Mouse (Mus musculus) neural tube, embryonic 12.5 days (tissue): ENCODE data around the gene Nfkbil1. TPM values are rescaled to one million over a fixed set of nuclear protein-coding genes. Genes with fewer than 3 reads are reported as not detected.
"Not testable (repeated sequence)": the region's sequence is repeated elsewhere in the genome, so short reads cannot be mapped to it uniquely, and the experiment has no call there.

ENCODE experiments used
- ATAC-seq: fragments of 200-750 bp; cut with Nextera tagmentation; 2 replicates; pipeline ENCODE4 v1.8.0; 2017; ENCODE audit warnings: low read depth, mild to moderate bottlenecking, moderate TSS enrichment, moderate library complexity; ENCODE audit not compliant: low FRiP score
- H3K27ac ChIP-seq: fragments of 300-500 bp; sonication (generic); 2 replicates; pipeline ENCODE4 v1.5.1; 2016
- H3K27me3 ChIP-seq: fragments of 300-500 bp; sonication (generic); replicated peaks from 2 replicates; pipeline ENCODE4 v1.6.1; 2016; ENCODE audit warnings: mild to moderate bottlenecking
- H3K36me3 ChIP-seq: fragments of 300-500 bp; sonication (generic); 2 replicates; pipeline ENCODE4 v1.6.1; 2016; ENCODE audit warnings: mild to moderate bottlenecking
- H3K4me1 ChIP-seq: fragments of 300-500 bp; sonication (generic); 2 replicates; pipeline ENCODE4 v1.6.1; 2016
- H3K4me2 ChIP-seq: fragments of 300-500 bp; sonication (generic); replicated peaks from 2 replicates; pipeline ENCODE4 v1.6.1; 2016; ENCODE audit warnings: mild to moderate bottlenecking
- H3K4me3 ChIP-seq: fragments of 300-500 bp; sonication (generic); 2 replicates; pipeline ENCODE4 v1.5.1; 2016
- H3K9ac ChIP-seq: fragments of 300-500 bp; sonication (generic); 2 replicates; pipeline ENCODE4 v1.6.1; 2016; ENCODE audit warnings: mild to moderate bottlenecking
- H3K9me3 ChIP-seq: fragments of 300-500 bp; sonication (generic); 2 replicates; pipeline ENCODE4 v1.6.1; 2016; ENCODE audit warnings: mild to moderate bottlenecking
- WGBS: fragments of 180-500 bp; shearing (Covaris S2); methylation state at CpG from one replicate; pipeline ENCODE4 v1.1.7; 2016; 5-methylcytosine and 5-hydroxymethylcytosine counted together
- polyA plus RNA-seq: library from polyadenylated mRNA; unstranded; fragments of >200 nt; fragmentation: Nextera tagmentation; extraction: Ambion mirVana; gene quantifications from 2 replicates; pipeline ENCODE4 v1.2.1, GENCODE M21; 2016

Gene Nfkbil1
- polyA plus RNA-seq, 1 experiment from 2014 or later, result 10.6 TPM

DNA sequence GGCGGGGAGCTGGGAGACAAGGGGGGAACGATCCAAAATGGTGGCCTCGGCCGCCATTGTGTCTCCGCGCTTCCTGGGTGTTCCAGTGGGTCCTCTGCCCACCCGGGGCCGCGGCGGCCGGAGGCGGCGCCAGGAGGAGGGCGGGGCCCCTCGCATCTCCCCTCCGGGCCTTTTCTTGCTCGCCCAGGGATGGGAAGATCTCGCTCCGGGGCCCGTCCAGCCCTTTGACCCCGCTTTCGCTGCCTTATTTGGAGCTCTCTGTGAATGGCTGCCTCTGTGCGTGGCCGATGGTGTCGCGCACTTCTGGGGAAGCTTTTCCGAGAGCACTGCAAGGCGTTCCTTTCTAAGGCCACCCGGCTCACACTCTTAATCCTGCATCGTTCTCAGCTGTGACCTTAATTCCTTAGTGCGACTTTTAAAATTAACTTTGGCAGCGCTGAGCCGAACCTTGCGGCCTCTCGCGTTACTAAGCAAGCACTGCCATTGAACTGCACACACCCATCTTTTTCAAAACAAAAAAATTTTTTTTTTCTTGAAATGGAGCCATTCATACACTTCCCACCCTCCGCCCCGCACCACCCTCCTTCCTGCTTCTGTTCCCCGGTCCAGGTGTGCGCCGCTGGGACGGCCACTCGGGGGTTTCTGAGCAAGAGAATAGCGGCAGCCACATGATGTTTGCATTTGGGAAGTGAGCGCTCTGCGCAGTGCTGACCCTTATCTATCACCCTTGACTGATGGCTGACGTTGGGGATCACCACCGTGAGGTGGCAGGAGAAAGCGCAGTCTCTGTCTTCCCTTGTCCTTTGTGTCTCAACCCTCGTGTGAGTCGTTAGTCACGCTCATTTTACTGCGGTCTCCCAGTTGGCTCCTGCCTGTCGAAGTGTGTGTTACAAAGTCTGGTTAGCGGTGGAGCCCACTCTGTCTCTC lies 6.7 kb upstream of the Nfkbil1 start:
- peak overlapping the region; percentile 96 for H3K27ac ChIP-seq
- H3K36me3 ChIP-seq, result peaks cover 39% of the 10 kb centered on the region
- H3K4me1 ChIP-seq, result peaks cover 44% of the 10 kb centered on the region
- H3K4me3 ChIP-seq, result peak overlapping the region; percentile 94
- H3K4me2 ChIP-seq, result peak overlapping the region; percentile 90
- WGBS, result under 1% methylated on average over 55 of the region's 55 CpGs
- peak; percentile 73 for ATAC-seq
- no peaks in the 10 kb centered on the region for H3K27me3 ChIP-seq
- no peaks in the 10 kb centered on the region for H3K9me3 ChIP-seq
- H3K9ac ChIP-seq, result peak overlapping the region; percentile 100

DNA sequence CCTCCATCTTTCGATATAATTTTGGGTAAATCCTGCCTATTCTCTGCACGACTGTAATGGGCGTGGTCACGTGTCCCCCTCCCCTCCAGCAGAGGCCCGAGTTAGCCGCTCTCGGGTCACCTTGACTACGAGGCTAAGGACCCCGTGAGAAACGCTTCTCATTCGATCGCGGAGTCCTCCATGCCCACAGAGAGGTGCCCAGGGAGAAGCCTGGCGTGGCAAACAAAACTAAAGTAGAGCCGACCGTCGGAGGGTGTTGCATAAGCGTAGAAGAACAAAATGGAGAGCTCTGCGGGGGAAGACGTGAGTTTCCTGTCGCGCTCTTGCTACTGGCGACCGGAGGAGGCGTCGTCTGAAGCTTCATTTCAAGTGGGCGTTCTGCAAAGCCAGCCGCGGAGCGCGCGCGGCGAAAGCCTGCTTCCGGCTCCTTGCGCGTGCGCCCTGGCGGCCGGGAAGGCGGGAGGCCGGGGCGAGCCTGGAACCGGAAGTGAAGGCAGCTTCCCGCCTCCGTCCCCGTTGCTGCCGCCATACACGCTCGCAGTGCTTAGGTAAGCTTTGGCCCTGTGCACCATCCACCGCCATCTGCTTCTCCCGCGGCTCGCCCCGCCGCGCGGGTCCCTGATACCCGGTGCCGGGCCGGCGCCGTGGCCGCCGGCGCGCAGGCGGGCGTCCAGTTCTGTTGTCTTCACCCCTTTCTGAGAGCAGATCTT lies 5.9 kb upstream of the Nfkbil1 start, which contains the start of gene Ddx39b:
TSS of gene Ddx39b (plus strand) at position 442 of the 710 bp plus-strand sequence.
- ATAC-seq, result peak; percentile 88
- peak within 1 kb of the TSS; percentile 94 for H3K4me3 ChIP-seq
- peak within 1 kb of the TSS; percentile 96 for H3K27ac ChIP-seq
- under 1% methylated on average over 69 of the region's 69 CpGs for WGBS
- H3K4me2 ChIP-seq, result peak within 1 kb of the TSS; percentile 90
- H3K9me3 ChIP-seq, result no peaks in the 10 kb centered on the region
- H3K36me3 ChIP-seq, result peaks cover 31% of the 10 kb centered on the region
- peaks cover 51% of the 10 kb centered on the region for H3K4me1 ChIP-seq
- H3K9ac ChIP-seq, result peak within 1 kb of the TSS; percentile 100
- H3K27me3 ChIP-seq, result no peaks in the 10 kb centered on the region

GRCm38 (mm10) chr17:35240384-35241304 lies 5.1 kb upstream of the Nfkbil1 start:
- H3K4me3 ChIP-seq, result peak overlapping the region; percentile 94
- WGBS, result 33% methylated on average over 12 of the region's 12 CpGs
- H3K4me1 ChIP-seq, result peaks cover 43% of the 10 kb centered on the region
- no peaks in the 10 kb centered on the region for H3K9me3 ChIP-seq
- no peak for ATAC-seq
- peaks cover 22% of the 10 kb centered on the region for H3K36me3 ChIP-seq
- H3K27me3 ChIP-seq, result no peaks in the 10 kb centered on the region
- peak overlapping the region; percentile 90 for H3K4me2 ChIP-seq
- peak overlapping the region; percentile 100 for H3K9ac ChIP-seq
- peak overlapping the region; percentile 96; the same call in 1 of the 2 replicates for H3K27ac ChIP-seq

DNA sequence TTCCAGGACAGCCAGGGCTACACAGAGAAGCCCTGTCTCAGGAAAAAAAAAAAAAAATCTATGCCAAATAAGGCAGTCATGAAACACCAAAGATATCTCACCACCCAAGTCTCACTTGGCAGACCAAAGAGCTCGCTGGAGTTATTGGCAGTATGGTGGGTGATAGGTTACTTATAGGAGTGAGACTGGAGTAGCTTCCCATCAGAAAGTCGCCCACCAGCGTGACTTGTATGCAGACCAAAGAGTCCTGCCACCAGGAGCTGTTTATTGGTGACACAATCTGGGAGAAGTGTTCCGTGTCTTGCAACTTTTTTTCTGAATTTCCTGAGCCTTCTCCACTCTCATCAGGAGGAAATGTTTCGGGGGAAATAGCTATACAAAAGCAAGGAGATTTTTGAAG lies 4.1 kb upstream of the Nfkbil1 start:
- peaks cover 13% of the 10 kb centered on the region for H3K36me3 ChIP-seq
- H3K9me3 ChIP-seq, result no peaks in the 10 kb centered on the region
- 83% methylated on average over 5 of the region's 5 CpGs for WGBS
- no peak overlapping the region for H3K9ac ChIP-seq
- no peak overlapping the region for H3K4me2 ChIP-seq
- peaks cover 38% of the 10 kb centered on the region for H3K4me1 ChIP-seq
- H3K4me3 ChIP-seq, result no peak overlapping the region
- no peak for ATAC-seq
- H3K27me3 ChIP-seq, result no peaks in the 10 kb centered on the region
- H3K27ac ChIP-seq, result no peak overlapping the region

- ATAC-seq, result no peak
Measured at GRCm38 (mm10) chr17:35237504-35237903, 1.9 kb upstream of the Nfkbil1 start.

DNA sequence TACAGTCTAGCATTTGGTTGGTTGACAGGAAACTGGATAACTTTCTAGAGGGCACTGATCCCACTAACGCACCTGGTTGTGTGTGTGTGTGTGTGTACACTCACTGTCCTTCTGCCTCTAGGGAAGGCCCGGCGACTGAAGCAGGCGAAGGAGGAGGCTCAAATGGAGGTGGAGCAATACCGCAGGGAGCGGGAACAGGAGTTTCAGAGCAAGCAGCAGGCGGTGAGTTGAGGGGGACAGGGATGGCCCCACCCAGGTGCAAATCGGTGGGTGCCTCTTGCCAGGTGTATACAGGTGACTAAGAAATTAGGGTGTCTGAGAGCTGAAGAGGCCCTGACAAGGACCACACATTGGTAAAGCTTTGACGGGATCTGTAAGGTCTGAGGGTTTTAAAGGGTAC lies 1.4 kb upstream of the Nfkbil1 start:
- H3K9me3 ChIP-seq, result no peaks in the 10 kb centered on the region
- no peaks in the 10 kb centered on the region for H3K27me3 ChIP-seq
- peaks cover 35% of the 10 kb centered on the region for H3K4me1 ChIP-seq
- H3K9ac ChIP-seq, result peak overlapping the region; percentile 81
- no peak for ATAC-seq
- no peaks in the 10 kb centered on the region for H3K36me3 ChIP-seq
- H3K4me3 ChIP-seq, result peak overlapping the region; percentile 58
- peak overlapping the region; percentile 90 for H3K4me2 ChIP-seq
- H3K27ac ChIP-seq, result no peak overlapping the region
- WGBS, result 78% methylated on average over 9 of the region's 9 CpGs

More at GRCm38 (mm10) chr17:35237504-35237903, 1.9 kb upstream of the Nfkbil1 start:
- H3K27me3 ChIP-seq, result no peaks in the 10 kb centered on the region
- H3K9ac ChIP-seq, result 0 out of 2 replicates have a peak overlapping the region, but pooled peaks have one; percentile 13
- no peaks in the 10 kb centered on the region for H3K36me3 ChIP-seq
- H3K4me3 ChIP-seq, result no peak overlapping the region
- H3K9me3 ChIP-seq, result no peaks in the 10 kb centered on the region
- H3K27ac ChIP-seq, result no peak overlapping the region
- peaks cover 32% of the 10 kb centered on the region for H3K4me1 ChIP-seq
- H3K4me2 ChIP-seq, result no peak overlapping the region
- WGBS, result 87% methylated on average over 12 of the region's 12 CpGs

GRCm38 (mm10) chr17:35236390-35236746 lies 776 bp upstream of the Nfkbil1 start:
- under 1% methylated on average over 18 of the region's 18 CpGs for WGBS
- Histone ChIP-seq H3K4me1 (peaks cover 38% of the 10 kb centered on the region), H3K36me3 (peaks cover under 1% of the 10 kb centered on the region; the same call in 1 of the 2 replicates), H3K4me2 (peak overlapping the region; percentile 90), H3K9ac (peak overlapping the region; percentile 81), H3K27me3 (no peaks in the 10 kb centered on the region), H3K27ac (peak overlapping the region; percentile 87), H3K9me3 (no peaks in the 10 kb centered on the region), H3K4me3 (peak overlapping the region; percentile 58)
- peak; percentile 81 for ATAC-seq

- peak overlapping the region; percentile 87 for H3K27ac ChIP-seq
- WGBS, result 4% methylated on average over 31 of the region's 31 CpGs
- no peaks in the 10 kb centered on the region for H3K9me3 ChIP-seq
- peak overlapping the region; percentile 81 for H3K9ac ChIP-seq
- H3K4me2 ChIP-seq, result peak overlapping the region; percentile 90
- peak; percentile 23; the same call in 1 of the 2 replicates for ATAC-seq
- H3K4me1 ChIP-seq, result peaks cover 31% of the 10 kb centered on the region
- H3K4me3 ChIP-seq, result peak overlapping the region; percentile 58
- H3K27me3 ChIP-seq, result no peaks in the 10 kb centered on the region
- H3K36me3 ChIP-seq, result peaks cover 11% of the 10 kb centered on the region
Measured at GRCm38 (mm10) chr17:35234903-35235302, 689 bp downstream of the Nfkbil1 start.

GRCm38 (mm10) chr17:35234090-35234489 lies 1.5 kb downstream of the Nfkbil1 start:
- Histone ChIP-seq H3K4me1 (peaks cover 31% of the 10 kb centered on the region), H3K4me2 (peak overlapping the region; percentile 90; the same call in 1 of the 2 replicates), H3K36me3 (peaks cover 19% of the 10 kb centered on the region)
- H3K27me3 ChIP-seq, H3K9me3 ChIP-seq, H3K9ac ChIP-seq, H3K27ac ChIP-seq, H3K4me3 ChIP-seq, ATAC-seq: not testable (repeated sequence)
- 85% methylated on average over 7 of the region's 7 CpGs for WGBS

DNA sequence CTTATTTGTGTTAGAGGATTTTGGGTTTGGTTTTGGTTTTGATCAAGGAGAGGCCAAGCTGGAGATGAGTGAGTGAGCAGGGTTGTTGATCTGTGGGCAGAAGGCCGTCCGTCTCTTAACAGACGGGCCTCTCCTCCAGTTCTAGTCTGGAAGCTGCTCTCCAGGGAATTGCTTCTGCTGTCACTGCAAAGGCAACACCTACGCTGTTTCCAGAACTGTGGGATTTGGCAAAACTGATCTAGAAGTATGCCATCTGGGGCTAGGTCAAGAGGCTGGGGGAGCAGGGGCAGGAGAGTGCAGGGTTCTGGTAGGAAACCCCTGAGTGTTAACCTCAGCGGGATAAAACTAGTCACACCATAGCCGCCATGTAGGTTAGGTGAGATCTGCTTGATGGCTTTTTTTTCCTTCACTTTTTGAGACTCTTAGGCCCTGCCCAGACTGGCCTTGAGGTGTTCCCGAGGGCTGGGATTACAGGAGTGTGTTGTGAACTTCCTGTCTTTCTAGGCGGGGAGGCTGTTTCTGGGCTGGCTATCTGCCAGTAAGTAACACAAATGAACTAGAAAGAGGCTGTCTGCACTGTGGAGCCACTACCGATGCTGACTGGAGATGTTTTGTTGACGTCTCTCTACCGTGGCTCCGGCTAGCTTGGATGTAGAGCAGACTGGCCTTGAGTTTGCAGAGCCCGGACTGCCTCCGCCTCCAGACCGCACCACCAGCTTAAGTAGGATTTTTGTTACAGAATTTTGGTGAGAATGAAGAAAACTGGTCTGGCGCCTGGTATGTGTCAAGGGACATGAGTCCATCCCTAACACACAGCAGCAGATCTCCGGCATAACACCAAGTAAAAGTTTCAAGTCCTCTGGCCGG lies 2.2 kb downstream of the Nfkbil1 start, which contains the start of gene Atp6v1g2:
TSS of gene Atp6v1g2 (plus strand) at position 547 of the 867 bp plus-strand sequence.
- WGBS, result 85% methylated on average over 18 of the region's 18 CpGs
- Histone ChIP-seq H3K4me2 (peak within 1 kb of the TSS; percentile 90), H3K4me1 (peaks cover 31% of the 10 kb centered on the region), H3K27me3 (no peaks in the 10 kb centered on the region), H3K9me3 (no peaks in the 10 kb centered on the region), H3K9ac (0 out of 2 replicates have a peak within 1 kb of the TSS, but pooled peaks have one; percentile 17), H3K27ac (no peak within 1 kb of the TSS), H3K4me3 (peak within 1 kb of the TSS; percentile 58; the same call in 1 of the 2 replicates), H3K36me3 (peaks cover 25% of the 10 kb centered on the region)
- ATAC-seq, result no peak
